Mouse (Mus musculus) layer of hippocampus, adult 9-11 months (tissue): ENCODE measurements at regions not wholly inside any gene's neighbourhood (a gene's known extent, or its start where the extent isn't known, plus 50 kb on each side); places are given as distances from the start of the nearest gene placed in this dataset.

ENCODE experiments used
- DNase-seq: peaks from one replicate; pipeline ENCODE4 v3.0.0; 2022

- DNase-seq = no peak
Observed at GRCm38 (mm10) chr6:133170548-133170947, 65.8 kb downstream of the Smim10l1 start.

- no peak for DNase-seq
Observed at GRCm38 (mm10) chr6:133171286-133171685, 66.6 kb downstream of the Smim10l1 start.

- peak; percentile 7 for DNase-seq
Observed at GRCm38 (mm10) chr6:133206173-133206572, 85.8 kb upstream of the 5530400C23Rik start.
